Mouse (Mus musculus) heart, embryonic 11.5 days (tissue): ENCODE results near the gene Mfsd4b1. TPM values are rescaled to one million over a fixed set of nuclear protein-coding genes. Genes with fewer than 3 reads are reported as not detected.

Source experiments
- ATAC-seq: fragments of 200-750 bp; cut with Nextera tagmentation; replicated peaks from 2 replicates; pipeline ENCODE4 v1.8.0; 2017; ENCODE audit warnings: moderate library complexity; ENCODE audit not compliant: insufficient number of reproducible peaks, low FRiP score, low TSS enrichment
- H3K27ac ChIP-seq: fragments of 300-500 bp; sonication (generic); 2 replicates; pipeline ENCODE4 v1.5.1; 2014; ENCODE audit warnings: mild to moderate bottlenecking, low read depth, low read length
- H3K27me3 ChIP-seq: fragments of 300-500 bp; sonication (generic); 2 replicates; pipeline ENCODE4 v1.6.1; 2014; ENCODE audit warnings: mild to moderate bottlenecking, low read length, mixed read lengths; ENCODE audit not compliant: control insufficient read depth, insufficient read depth
- H3K36me3 ChIP-seq: fragments of 300-500 bp; sonication (generic); 2 replicates; pipeline ENCODE4 v1.6.1; 2014; ENCODE audit warnings: mild to moderate bottlenecking, low read length, moderate library complexity, mixed read lengths; ENCODE audit not compliant: control insufficient read depth, insufficient read depth
- H3K4me1 ChIP-seq: fragments of 300-500 bp; sonication (generic); 2 replicates; pipeline ENCODE4 v1.6.1; 2014; ENCODE audit warnings: low read length; ENCODE audit not compliant: control insufficient read depth, insufficient read depth
- H3K4me2 ChIP-seq: fragments of 300-500 bp; sonication (generic); 2 replicates; pipeline ENCODE4 v1.6.1; 2014; ENCODE audit warnings: mild to moderate bottlenecking, moderate library complexity
- H3K4me3 ChIP-seq: fragments of 300-500 bp; sonication (generic); 2 replicates; pipeline ENCODE4 v1.5.1; 2014; ENCODE audit warnings: low read depth, low read length
- H3K9ac ChIP-seq: fragments of 300-500 bp; sonication (generic); 2 replicates; pipeline ENCODE4 v1.6.1; 2014; ENCODE audit warnings: mild to moderate bottlenecking, low read depth, low read length, moderate library complexity
- H3K9me3 ChIP-seq: fragments of 300-500 bp; sonication (generic); replicated peaks from 2 replicates; pipeline ENCODE4 v1.6.1; 2016; ENCODE audit warnings: low read length; ENCODE audit not compliant: control insufficient read depth
- WGBS: fragments of 180-500 bp; shearing (Covaris S2); extraction: QIAGEN DNeasy Blood & Tissue Kit; methylation state at CpG from one replicate; pipeline ENCODE4 v1.1.7; 2014; ENCODE audit not compliant: insufficient replicate concordance; 5-methylcytosine and 5-hydroxymethylcytosine counted together
- polyA plus RNA-seq: library from polyadenylated mRNA; unstranded; fragments of >200 nt; fragmentation: Nextera tagmentation; extraction: Ambion mirVana; gene quantifications from 2 replicates; pipeline ENCODE4 v1.2.1, GENCODE M21; 2014

The Mfsd4b1 gene
- polyA plus RNA-seq, 1 experiment from 2014 or later, result 0.11 TPM

GRCm38 (mm10) chr10:40007953-40008352 is 17.1 kb downstream of the Mfsd4b1 start:
- Histone ChIP-seq H3K27ac (no peak overlapping the region), H3K9me3 (no peaks in the 10 kb centered on the region), H3K4me2 (no peak overlapping the region), H3K9ac (no peak overlapping the region), H3K36me3 (no peaks in the 10 kb centered on the region), H3K4me1 (no peaks in the 10 kb centered on the region), H3K4me3 (no peak overlapping the region), H3K27me3 (no peaks in the 10 kb centered on the region)
- WGBS, result 78% methylated on average over 4 of the region's 4 CpGs
- ATAC-seq, result no peak

- WGBS, result 72% methylated on average over 10 of the region's 10 CpGs
- Histone ChIP-seq H3K36me3 (no peaks in the 10 kb centered on the region), H3K9ac (no peak overlapping the region), H3K27me3 (no peaks in the 10 kb centered on the region), H3K4me1 (no peaks in the 10 kb centered on the region), H3K9me3 (no peaks in the 10 kb centered on the region), H3K27ac (no peak overlapping the region), H3K4me3 (no peak overlapping the region), H3K4me2 (no peak overlapping the region)
- no peak for ATAC-seq
Observed at GRCm38 (mm10) chr10:40006963-40007362, 18.1 kb downstream of the Mfsd4b1 start.

GRCm38 (mm10) chr10:40000746-40001145 is 24.3 kb downstream of the Mfsd4b1 start:
- Histone ChIP-seq H3K9me3 (no peaks in the 10 kb centered on the region), H3K36me3 (no peaks in the 10 kb centered on the region), H3K27ac (no peak overlapping the region), H3K4me1 (no peaks in the 10 kb centered on the region), H3K27me3 (no peaks in the 10 kb centered on the region), H3K4me2 (no peak overlapping the region), H3K4me3 (no peak overlapping the region), H3K9ac (no peak overlapping the region)
- 69% methylated on average over 2 of the region's 2 CpGs for WGBS
- no peak for ATAC-seq

GRCm38 (mm10) chr10:39991155-39991554 is 33.9 kb downstream of the Mfsd4b1 start:
- Histone ChIP-seq H3K4me1 (no peaks in the 10 kb centered on the region), H3K4me2 (no peak overlapping the region), H3K36me3 (no peaks in the 10 kb centered on the region), H3K4me3 (no peak overlapping the region), H3K9me3 (no peaks in the 10 kb centered on the region), H3K9ac (no peak overlapping the region), H3K27me3 (no peaks in the 10 kb centered on the region), H3K27ac (no peak overlapping the region)
- 31% methylated on average over 4 of the region's 4 CpGs for WGBS
- ATAC-seq, result no peak

- Histone ChIP-seq H3K4me3 (no peak within 1 kb of the TSS), H3K4me2 (no peak within 1 kb of the TSS), H3K27me3 (no peaks in the 10 kb centered on the region), H3K36me3 (no peaks in the 10 kb centered on the region), H3K9ac (no peak within 1 kb of the TSS), H3K27ac (no peak within 1 kb of the TSS), H3K4me1 (no peaks in the 10 kb centered on the region), H3K9me3 (no peaks in the 10 kb centered on the region)
- WGBS, result 85% methylated on average over 12 of the region's 12 CpGs
- ATAC-seq, result no peak
Observed at GRCm38 (mm10) chr10:39986466-39986865, 38.6 kb downstream of the Mfsd4b1 start, which contains the start of gene Mfsd4b5. TSS of gene Mfsd4b5 (minus strand) at chr10:39986646.

- no peaks in the 10 kb centered on the region for H3K4me1 ChIP-seq
- 72% methylated on average over 5 of the region's 5 CpGs for WGBS
- H3K4me3 ChIP-seq, result no peak overlapping the region
- no peaks in the 10 kb centered on the region for H3K27me3 ChIP-seq
- ATAC-seq, result no peak
- H3K36me3 ChIP-seq, result no peaks in the 10 kb centered on the region
- H3K9ac ChIP-seq, result no peak overlapping the region
- H3K27ac ChIP-seq, result no peak overlapping the region
- no peak overlapping the region for H3K4me2 ChIP-seq
- peaks cover 5% of the 10 kb centered on the region; the same call in 1 of the 2 replicates for H3K9me3 ChIP-seq
Observed at GRCm38 (mm10) chr10:39982604-39983003, 42.5 kb downstream of the Mfsd4b1 start.

GRCm38 (mm10) chr10:39978231-39978630 is 46.8 kb downstream of the Mfsd4b1 start:
- 91% methylated on average over 1 of the region's 1 CpGs for WGBS
- Histone ChIP-seq H3K27me3 (no peaks in the 10 kb centered on the region), H3K4me3 (no peak overlapping the region), H3K9ac (no peak overlapping the region), H3K4me2 (no peak overlapping the region), H3K36me3 (no peaks in the 10 kb centered on the region), H3K9me3 (peaks cover 5% of the 10 kb centered on the region; the same call in 1 of the 2 replicates), H3K27ac (no peak overlapping the region), H3K4me1 (no peaks in the 10 kb centered on the region)
- no peak for ATAC-seq

- H3K27me3 ChIP-seq, result no peaks in the 10 kb centered on the region
- no peak overlapping the region for H3K4me3 ChIP-seq
- H3K4me1 ChIP-seq, result no peaks in the 10 kb centered on the region
- H3K27ac ChIP-seq, result no peak overlapping the region
- H3K4me2 ChIP-seq, result no peak overlapping the region
- H3K9me3 ChIP-seq, result peaks cover 5% of the 10 kb centered on the region; the same call in 1 of the 2 replicates
- no peak overlapping the region for H3K9ac ChIP-seq
- no peak for ATAC-seq
- 84% methylated on average over 4 of the region's 4 CpGs for WGBS
- no peaks in the 10 kb centered on the region for H3K36me3 ChIP-seq
Observed at GRCm38 (mm10) chr10:39977346-39977745, 47.7 kb downstream of the Mfsd4b1 start.

- Histone ChIP-seq H3K4me2 (no peak overlapping the region), H3K27ac (no peak overlapping the region), H3K4me1 (no peaks in the 10 kb centered on the region), H3K4me3 (no peak overlapping the region), H3K27me3 (no peaks in the 10 kb centered on the region), H3K36me3 (no peaks in the 10 kb centered on the region), H3K9ac (no peak overlapping the region), H3K9me3 (peaks cover 5% of the 10 kb centered on the region; the same call in 1 of the 2 replicates)
- WGBS, result 44% methylated on average over 2 of the region's 2 CpGs
- no peak for ATAC-seq
Observed at GRCm38 (mm10) chr10:39975771-39976170, 49.3 kb downstream of the Mfsd4b1 start.
